ENCODE assay signal across 19 mouse cellular contexts in the genomic region with DNA sequence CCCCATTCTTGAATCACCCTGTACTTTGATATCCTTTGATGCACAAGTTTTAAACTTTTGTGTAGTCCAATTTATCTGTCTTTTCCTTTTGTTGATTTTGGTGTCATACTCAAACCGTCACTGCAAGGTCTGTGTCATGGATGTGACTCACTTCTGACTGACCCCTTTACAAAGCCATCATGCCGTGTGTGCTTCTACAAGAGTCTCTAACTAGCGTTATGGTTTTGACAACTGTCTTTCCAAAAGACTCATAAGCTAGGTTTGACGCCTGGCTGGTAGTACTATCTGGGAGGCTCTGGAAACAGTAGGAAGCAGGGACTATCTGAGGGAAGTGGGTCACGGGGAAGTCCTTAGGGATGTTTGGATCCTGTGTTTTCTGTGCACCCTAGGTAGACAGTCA.
"Had no signal": no experiment of that assay in that cellular context is flagged by ENCODE, and none has a peak within 500 bp of the region (broad histone marks: within the 10 kb centered on the region; RNA-seq: fewer than 3 reads in every experiment).

No protein-coding gene starts in this region.

- H3K27me3 ChIP-seq: heart, embryonic 13.5 days; heart, embryonic 15.5 days; hindbrain, embryonic 13.5 days; hindbrain, embryonic 15.5 days; kidney, embryonic 15.5 days; limb, embryonic 13.5 days; limb, embryonic 15.5 days; liver, embryonic 12.5 days had no signal

- DNase-seq: gastrocnemius, postnatal 14 days; gastrocnemius, postnatal 36 days; heart, adult 2 months; heart, postnatal 14 days; heart, postnatal 36 days; layer of hippocampus, postnatal 36 days; left cerebral cortex, postnatal 4 days had no signal

- H3K4me2 ChIP-seq: heart, embryonic 11.5 days; heart, embryonic 13.5 days; heart, embryonic 15.5 days; hindbrain, embryonic 13.5 days; hindbrain, embryonic 15.5 days; kidney, embryonic 15.5 days; limb, embryonic 13.5 days; limb, embryonic 15.5 days; liver, embryonic 12.5 days had no signal

- ATAC-seq: hindbrain, postnatal 0 days; intestine, embryonic 16.5 days; liver, embryonic 12.5 days had no signal

- H3K4me3 ChIP-seq: heart, adult 2 months; heart, embryonic 13.5 days; heart, embryonic 15.5 days; hindbrain, embryonic 13.5 days; hindbrain, embryonic 15.5 days; kidney, embryonic 15.5 days; limb, embryonic 13.5 days; limb, embryonic 15.5 days; liver, embryonic 12.5 days had no signal

- H3K9ac ChIP-seq: heart, embryonic 13.5 days; heart, embryonic 15.5 days; hindbrain, embryonic 15.5 days; kidney, embryonic 15.5 days; limb, embryonic 15.5 days; liver, embryonic 12.5 days; liver, embryonic 14.5 days had no signal

- H3K9me3 ChIP-seq: heart, embryonic 13.5 days; heart, embryonic 15.5 days; hindbrain, embryonic 13.5 days; hindbrain, embryonic 15.5 days; kidney, embryonic 15.5 days; limb, embryonic 13.5 days; limb, embryonic 15.5 days; liver, embryonic 12.5 days had no signal

- H3K27ac ChIP-seq: heart, adult 2 months; heart, embryonic 13.5 days; heart, embryonic 15.5 days; hindbrain, embryonic 13.5 days; hindbrain, embryonic 15.5 days; hindbrain, postnatal 0 days; liver, embryonic 12.5 days; liver, embryonic 14.5 days had no signal
